Mouse (Mus musculus): ENCODE data around the gene Hist3h2a. TPM values are rescaled to one million over a fixed set of nuclear protein-coding genes. Genes with fewer than 3 reads are reported as not detected.

Hist3h2a gene
- total RNA-seq, 2 experiments from 2014 or later = 62.8 to 63.7 TPM

DNA sequence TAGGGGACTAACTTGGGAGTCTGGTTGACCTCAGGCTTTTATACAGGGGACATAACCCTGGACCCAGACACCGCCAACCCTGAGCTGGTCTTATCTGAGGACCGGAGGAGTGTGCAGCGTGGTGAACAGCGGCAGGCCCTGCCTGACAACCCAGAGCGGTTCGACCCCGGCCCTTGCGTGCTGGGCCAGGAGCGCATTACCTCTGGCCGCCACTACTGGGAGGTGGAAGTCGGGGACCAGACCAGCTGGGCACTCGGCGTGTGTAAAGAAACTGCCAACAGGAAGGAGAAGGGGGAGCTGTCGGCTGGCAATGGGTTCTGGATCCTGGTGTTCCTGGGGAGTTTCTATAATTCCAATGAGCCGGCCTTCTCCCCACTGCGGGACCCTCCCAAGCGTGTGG lies 35.7 kb downstream of the Hist3h2a start:
- no peak for DNase-seq (ENCODE audit: low spot score in 2 of 2)

DNA sequence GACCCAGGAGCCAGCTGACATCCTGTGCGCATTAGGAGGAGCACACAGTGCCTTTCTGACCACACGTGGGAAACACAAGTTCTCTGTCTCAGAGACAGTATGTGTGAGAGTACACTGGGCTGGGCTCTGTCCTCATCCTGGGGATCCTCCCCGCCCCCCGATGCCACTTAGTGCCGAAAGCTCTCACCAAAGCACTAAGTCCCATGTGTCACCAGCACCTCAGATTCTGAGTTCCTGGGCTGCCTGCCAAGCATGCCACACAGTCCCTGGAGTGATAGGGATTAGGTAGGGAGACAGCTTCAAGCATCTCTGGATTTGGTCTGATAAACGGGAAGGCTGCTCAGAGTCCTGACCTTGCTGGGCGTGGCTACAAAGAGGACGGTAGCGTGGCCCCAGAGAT lies 36.3 kb downstream of the Hist3h2a start:
- DNase-seq (ENCODE audit: low spot score in 2 of 2) = peak; percentile 40

DNA sequence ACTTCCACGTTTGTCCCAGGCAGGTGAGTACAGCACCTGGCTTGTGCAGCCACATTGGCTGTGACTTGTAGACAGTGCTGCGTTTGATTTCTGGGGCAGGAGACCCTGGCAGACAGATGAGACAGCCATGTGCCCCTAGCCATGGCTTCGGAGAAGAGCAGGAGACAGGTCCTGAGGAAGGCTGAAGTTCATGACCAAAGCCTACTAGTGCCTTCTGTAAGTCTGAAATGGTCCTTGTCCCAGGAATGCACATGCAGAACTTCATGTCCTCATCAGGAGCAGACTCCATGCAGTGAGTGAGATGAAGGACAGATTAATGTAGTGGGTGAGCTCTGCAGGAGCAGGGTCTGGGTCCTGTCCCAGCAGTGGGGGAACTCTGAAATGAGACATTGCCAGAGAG lies 37.4 kb downstream of the Hist3h2a start:
- DNase-seq (ENCODE audit: low spot score in 2 of 2) = no peak

GRCm38 (mm10) chr11:58993091-58993670 lies 38.7 kb downstream of the Hist3h2a start:
- DNase-seq (ENCODE audit: low spot score in 2 of 2) = no peak

DNA sequence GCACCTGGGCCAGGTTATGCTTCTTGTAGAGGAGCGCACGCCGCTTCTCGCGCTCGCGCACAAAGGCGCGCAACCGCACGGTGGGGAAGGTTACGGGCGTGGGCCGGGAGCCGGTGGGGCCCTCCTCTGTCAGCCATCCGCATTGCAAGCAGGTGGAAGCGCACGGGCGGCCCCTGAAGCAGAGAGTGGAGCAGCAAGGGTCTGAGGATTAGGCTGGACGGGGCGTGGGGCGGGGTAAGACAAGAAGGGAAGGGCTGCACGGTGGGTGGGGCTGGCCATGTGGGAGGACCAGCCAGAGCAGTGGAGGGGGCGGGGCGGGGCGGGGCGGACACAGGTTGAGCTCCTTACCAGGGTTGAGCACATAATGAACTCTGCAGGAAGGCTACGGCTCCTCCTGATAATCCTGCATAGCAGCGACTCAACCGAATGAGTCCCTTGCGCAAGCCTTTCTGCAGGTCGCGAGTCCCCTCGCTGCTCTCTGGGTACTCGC lies 39.9 kb downstream of the Hist3h2a start:
- peak; percentile 30 to 38 for DNase-seq (ENCODE audit: low spot score in 2 of 2)

GRCm38 (mm10) chr11:58995061-58995806 lies 40.7 kb downstream of the Hist3h2a start:
- DNase-seq (ENCODE audit: low spot score in 2 of 2) = no peak

DNA sequence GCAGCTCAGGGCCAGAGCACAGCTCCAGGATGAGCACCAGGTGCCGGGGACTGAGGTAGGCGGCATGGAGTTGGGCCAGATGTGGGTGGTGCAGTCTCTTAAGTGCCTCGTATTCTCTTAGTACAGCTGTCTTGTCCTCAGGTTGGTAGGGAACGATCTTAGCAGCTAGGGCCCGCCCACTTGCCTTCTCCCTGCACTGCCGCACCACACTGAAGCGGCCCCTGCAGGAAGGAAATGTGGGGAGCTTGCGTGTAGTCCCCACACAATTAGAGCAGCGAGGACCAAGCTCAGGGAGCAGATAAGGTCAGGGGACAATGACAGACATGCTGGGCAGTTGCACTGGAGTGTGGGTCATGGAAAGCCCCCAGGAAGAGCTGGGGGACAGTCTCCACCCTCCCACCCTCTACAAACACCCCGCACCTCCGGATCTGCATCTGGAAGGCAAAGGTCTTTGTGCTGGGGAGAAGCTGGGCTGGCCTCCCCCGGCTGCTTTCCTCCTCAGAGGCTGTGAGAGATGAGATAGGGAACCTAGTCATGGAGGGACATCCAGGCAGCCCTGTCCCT lies 41.4 kb downstream of the Hist3h2a start:
- peak in 1 of 2 experiments; percentile 43 for DNase-seq (ENCODE audit: low spot score in 2 of 2)

- no peak for DNase-seq (ENCODE audit: low spot score in 2 of 2)
Measured at GRCm38 (mm10) chr11:58997541-58997940, 43.1 kb downstream of the Hist3h2a start.

- DNase-seq (ENCODE audit: low spot score in 2 of 2) = no peak
Measured at GRCm38 (mm10) chr11:58999158-58999557, 44.7 kb downstream of the Hist3h2a start.

- DNase-seq (ENCODE audit: low spot score in 2 of 2) = no peak
Measured at GRCm38 (mm10) chr11:58999830-59000229, 45.3 kb downstream of the Hist3h2a start.

GRCm38 (mm10) chr11:59000635-59001034 lies 46.1 kb downstream of the Hist3h2a start:
- peak; percentile 42 to 52 for DNase-seq (ENCODE audit: low spot score in 2 of 2)

DNA sequence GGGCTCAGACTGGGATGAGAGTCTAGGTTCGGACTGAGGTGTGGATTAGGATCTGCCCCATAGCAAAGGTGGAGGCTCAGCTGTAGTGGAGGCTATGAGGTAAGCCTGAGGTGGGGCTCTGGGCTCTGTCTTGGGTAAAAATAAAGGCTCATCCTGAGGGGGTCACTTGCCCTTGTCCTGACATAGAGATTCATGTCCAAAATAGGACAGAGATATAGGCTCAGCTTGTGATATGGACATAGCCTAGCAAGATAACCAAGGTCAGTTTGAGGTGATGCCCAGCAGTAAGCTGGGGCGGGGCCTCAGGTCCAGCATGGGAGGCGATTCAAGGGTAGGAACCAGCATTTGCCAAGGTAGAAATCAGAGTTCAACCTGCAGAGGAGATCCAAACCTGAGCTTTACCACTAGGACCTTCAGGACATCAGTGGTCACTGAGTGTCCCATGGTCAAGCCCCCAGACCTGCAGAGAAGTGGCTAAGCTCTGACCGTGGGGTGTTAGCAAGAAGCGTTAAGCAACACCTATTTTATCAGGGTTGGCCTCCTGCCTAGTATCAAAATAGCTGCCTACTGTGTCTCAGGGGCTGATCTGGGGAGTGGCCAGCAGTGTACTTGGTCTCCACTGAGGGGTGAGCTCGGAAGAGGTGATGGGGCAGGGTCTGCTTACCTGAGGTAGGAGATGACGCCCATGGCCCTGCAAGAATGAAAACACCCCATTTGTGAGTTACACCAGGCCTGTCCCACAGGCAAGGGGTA lies 48.0 kb downstream of the Hist3h2a start:
- no peak for DNase-seq (ENCODE audit: low spot score in 2 of 2)

Small RNA genes lying within 50 kb of the gene (microRNA-seq; reads per million reads assigned to microRNA genes)
- 0.21 to 0.50 reads per million in 2 experiments for gene Gm44313

Other genes with a start within 250 kb of the Hist3h2a start
- not detected for gene Olfr318, start 230.7 kb upstream of the Hist3h2a start, total RNA-seq (2021)
- gene Olfr317, start 215.5 kb upstream of the Hist3h2a start, total RNA-seq (2021) = under 1 TPM in 1 of 2 experiments, not detected in 1; 0.26 TPM
- 1 to 10 TPM; 2.1 to 2.9 TPM for gene Olfr316, start 202.0 kb upstream of the Hist3h2a start, total RNA-seq (2021)
- not detected for gene Olfr315, start 181.5 kb upstream of the Hist3h2a start, total RNA-seq (2021)
- not detected for gene Olfr314, start 171.7 kb upstream of the Hist3h2a start, total RNA-seq (2021)
- 1 to 10 TPM; 1.8 to 2.2 TPM for gene Fam183b, start 152.7 kb upstream of the Hist3h2a start, total RNA-seq (2021)
- not detected for gene Olfr313, start 139.7 kb upstream of the Hist3h2a start, total RNA-seq (2021)
- not detected for gene Olfr312, start 125.4 kb upstream of the Hist3h2a start, total RNA-seq (2021)
- under 1 TPM in 1 of 2 experiments, not detected in 1; 0.21 TPM for gene Olfr311, start 115.4 kb upstream of the Hist3h2a start, total RNA-seq (2021)
- 10 to 100 TPM; 17.1 to 19.2 TPM for gene Gm12258, start 107.5 kb upstream of the Hist3h2a start, total RNA-seq (2021)
- 10 to 100 TPM in 1 of 2 experiments, 1 to 10 TPM in 1; 9.5 to 11.6 TPM for gene 2810021J22Rik, start 87.5 kb upstream of the Hist3h2a start, total RNA-seq (2021)
- gene Zfp39, start 50.5 kb upstream of the Hist3h2a start, total RNA-seq (2021) = 1 to 10 TPM; 8.9 to 9.7 TPM
- gene Btnl10, start 36.8 kb upstream of the Hist3h2a start, total RNA-seq (2021) = not detected
- gene Rnf187, start 15.8 kb upstream of the Hist3h2a start, total RNA-seq (2021) = 100 to 1,000 TPM; 485 to 490 TPM
- 100 to 1,000 TPM in 1 of 2 experiments, 10 to 100 TPM in 1; 99.3 to 112 TPM for gene Hist3h2ba, start 5.8 kb upstream of the Hist3h2a start, total RNA-seq (2021)
- gene Trim17, start within 50 bp of the Hist3h2a start, total RNA-seq (2021) = 1 to 10 TPM; 4.0 to 5.0 TPM
- gene Trim11, start 23.4 kb downstream of the Hist3h2a start, total RNA-seq (2021) = 10 to 100 TPM; 22.5 to 25.4 TPM
- gene Obscn, start 181.7 kb downstream of the Hist3h2a start, total RNA-seq (2021) = 1 to 10 TPM; 1.5 to 2.4 TPM
- gene Iba57, start 209.1 kb downstream of the Hist3h2a start, total RNA-seq (2021) = 1 to 10 TPM; 7.2 to 7.4 TPM
- gene Gjc2, start 228.5 kb downstream of the Hist3h2a start, total RNA-seq (2021) = 1 to 10 TPM; 7.5 to 8.1 TPM
- gene Guk1, start 237.5 kb downstream of the Hist3h2a start, total RNA-seq (2021) = 100 to 1,000 TPM; 144 TPM
- 10 to 100 TPM; 43.8 to 44.4 TPM for gene Mrpl55, start 247.8 kb downstream of the Hist3h2a start, total RNA-seq (2021)

Data from left cerebral cortex, adult 18-20 months (tissue).